8 mouse cellular contexts compared by ENCODE assay signal in genomic region chr6:113891225-113891967, GRCm38 (mm10).
DNase-seq lines count a peak whose midpoint lies in the region; ATAC-seq and TF ChIP-seq lines count a peak whose summit lies in the region.

No protein-coding gene starts in this region.

- H3K27ac ChIP-seq in CH12.LX (ENCODE audit: insufficient read depth, low read depth), result no peak overlapping the region
- H3K27ac ChIP-seq in intestine, embryonic 16.5 days (ENCODE audit: low read length), result no peak overlapping the region
- H3K27ac ChIP-seq in liver, embryonic 16.5 days (ENCODE audit: low read length), result no peak overlapping the region
- H3K27ac ChIP-seq in stomach, embryonic 15.5 days, result no peak overlapping the region

- H3K36me3 ChIP-seq in CH12.LX (replicated peaks in 1 of 2; ENCODE audit: control insufficient read depth in 1 of 2, insufficient read depth in 1 of 2, low read length in 1 of 2), result no peaks in the 10 kb centered on the region
- H3K36me3 ChIP-seq in intestine, embryonic 16.5 days (ENCODE audit: control insufficient read depth, insufficient read depth, low read length), result no peaks in the 10 kb centered on the region
- no peaks in the 10 kb centered on the region for H3K36me3 ChIP-seq in liver, embryonic 16.5 days (ENCODE audit: control insufficient read depth, insufficient read depth)
- H3K36me3 ChIP-seq in stomach, embryonic 15.5 days, result no peaks in the 10 kb centered on the region

- TF ChIP-seq RAD21 in CH12.LX (IDR thresholded peaks at IDR 0.05; ENCODE audit: low read depth, low read length), result no peak

- no peak for TF ChIP-seq EP300 in CH12.LX (IDR thresholded peaks at IDR 0.05; ENCODE audit: low read length)

- peak overlapping the region; percentile 67 for H3K4me2 ChIP-seq in CH12.LX (ENCODE audit: insufficient read depth, low read depth, poor library complexity, severe bottlenecking)
- peak overlapping the region; percentile 60 for H3K4me2 ChIP-seq in intestine, embryonic 16.5 days (ENCODE audit: low read depth, low read length)
- H3K4me2 ChIP-seq in liver, embryonic 16.5 days (ENCODE audit: low read depth, low read length), result peak overlapping the region; percentile 34
- peak overlapping the region; percentile 66 for H3K4me2 ChIP-seq in stomach, embryonic 15.5 days

- dilution Hi-C loops in CH12.LX (cut with MboI; ENCODE audit: extremely low pct_ligation_motif_present, extremely low pct_unique_long_range_greater_than_20kb, low sequenced_read_pairs), result no loop called here

- no peak for TF ChIP-seq POLR2A in CH12.LX (IDR thresholded peaks at IDR 0.05; ENCODE audit: low read depth, low read length)

- no peaks in the 10 kb centered on the region for H3K9me3 ChIP-seq in CH12.LX (replicated peaks; ENCODE audit: low read length)
- H3K9me3 ChIP-seq in intestine, embryonic 16.5 days (ENCODE audit: control insufficient read depth, low read length), result no peaks in the 10 kb centered on the region
- H3K9me3 ChIP-seq in liver, embryonic 16.5 days (replicated peaks; ENCODE audit: control insufficient read depth, low read length), result no peaks in the 10 kb centered on the region
- no peaks in the 10 kb centered on the region for H3K9me3 ChIP-seq in stomach, embryonic 15.5 days

- no peaks in the 10 kb centered on the region for H3K79me2 ChIP-seq in CH12.LX (replicated peaks; ENCODE audit: control insufficient read depth, extremely low read depth, insufficient read depth, poor library complexity, severe bottlenecking)

- 2% methylated on average over 43 of the region's 49 CpGs for WGBS in intestine, embryonic 16.5 days
- WGBS in liver, embryonic 16.5 days (ENCODE audit: insufficient replicate concordance), result 2% methylated on average over 45 of the region's 49 CpGs
- 1% methylated on average over 45 of the region's 49 CpGs for WGBS in stomach, embryonic 15.5 days

- peak; percentile 73 for ATAC-seq in intestine, embryonic 16.5 days
- peak; percentile 52 for ATAC-seq in liver, embryonic 16.5 days (ENCODE audit: low read depth)
- peak; percentile 29; the same call in 1 of the 2 replicates for ATAC-seq in stomach, embryonic 15.5 days (ENCODE audit: insufficient read depth, low FRiP score, low read depth)

- no peak overlapping the region for H3K4me3 ChIP-seq in CH12.LX (replicated peaks in 1 of 3; ENCODE audit: low read depth in 2 of 3, low read length in 2 of 3, poor library complexity in 1 of 3)
- peak overlapping the region; percentile 37 for H3K4me3 ChIP-seq in intestine, embryonic 16.5 days (ENCODE audit: low read length)
- peak overlapping the region; percentile 45 for H3K4me3 ChIP-seq in liver, embryonic 16.5 days (ENCODE audit: low read depth, low read length)
- peak overlapping the region; percentile 36 for H3K4me3 ChIP-seq in stomach, embryonic 15.5 days (replicated peaks)

- in situ Hi-C loops in CH12.LX (cut with MboI; ENCODE audit: low pct_ligation_motif_present, low pct_unique_long_range_greater_than_20kb, low sequenced_read_pairs), result no loop called here

- H3K9ac ChIP-seq in CH12.LX (ENCODE audit: insufficient read depth, low read depth), result no peak overlapping the region
- 0 out of 2 replicates have a peak overlapping the region, but pooled peaks have one; percentile 25 for H3K9ac ChIP-seq in intestine, embryonic 16.5 days (ENCODE audit: low read depth, low read length)
- no peak overlapping the region; the same call in 1 of the 2 replicates for H3K9ac ChIP-seq in liver, embryonic 16.5 days (ENCODE audit: low read depth, low read length)
- H3K9ac ChIP-seq in stomach, embryonic 15.5 days, result no peak overlapping the region

- H3K27me3 ChIP-seq in CH12.LX (replicated peaks), result peaks cover 98% of the 10 kb centered on the region
- peaks cover 31% of the 10 kb centered on the region for H3K27me3 ChIP-seq in intestine, embryonic 16.5 days (replicated peaks; ENCODE audit: control insufficient read depth, insufficient read depth, low read length)
- H3K27me3 ChIP-seq in liver, embryonic 16.5 days (ENCODE audit: control insufficient read depth, insufficient read depth, low read depth, low read length), result peaks cover 16% of the 10 kb centered on the region
- peaks cover 52% of the 10 kb centered on the region for H3K27me3 ChIP-seq in stomach, embryonic 15.5 days (replicated peaks)

- no peak for TF ChIP-seq CTCF in CH12.LX (conservative IDR thresholded peaks at IDR 0.05 in 1 of 2, IDR thresholded peaks at IDR 0.05 in 1 of 2; ENCODE audit: low read depth in 2 of 2, low read length in 2 of 2)

- peaks cover 0 to 3% of the 10 kb centered on the region in 2 experiments; a peak in 1 of 4 replicates for H3K4me1 ChIP-seq in CH12.LX (ENCODE audit: control insufficient read depth in 1 of 2, insufficient read depth in 2 of 2)
- H3K4me1 ChIP-seq in intestine, embryonic 16.5 days (ENCODE audit: control insufficient read depth, insufficient read depth, low read length), result no peaks in the 10 kb centered on the region
- H3K4me1 ChIP-seq in liver, embryonic 16.5 days (ENCODE audit: control insufficient read depth, low read depth, low read length), result no peaks in the 10 kb centered on the region; the same call in 1 of the 2 replicates
- H3K4me1 ChIP-seq in stomach, embryonic 15.5 days, result no peaks in the 10 kb centered on the region

- peak; percentile 14 to 33 for DNase-seq in adrenal gland, adult (ENCODE audit: inconsistent age in 2 of 2, low spot score in 1 of 2)
- no peak for DNase-seq in adrenal gland, adult 18-20 months (ENCODE audit: low spot score in 2 of 2)
- peak; percentile 8 for DNase-seq in CH12.LX (ENCODE audit: extremely low read depth)
- DNase-seq in embryo, embryonic 11 days, result peak; percentile 67
- DNase-seq in spleen, adult 18-20 months, result no peak

TF ChIP-seq in CH12.LX, 34 proteins besides CTCF, POLR2A, EP300 and RAD21:
- TF ChIP-seq BHLHE40 (IDR thresholded peaks at IDR 0.05; ENCODE audit: low read depth, low read length) (peak; percentile 47), CHD1 (IDR thresholded peaks at IDR 0.05; ENCODE audit: low read depth, low read length) (no peak)

Comparison
In these comparisons a context has a peak if more than half of its experiments do, and no peak if none do; other contexts are left out.
1. DNase-seq: peak in adrenal gland, adult (2 of 2), CH12.LX (single experiment) and embryo, embryonic 11 days (single experiment); none in adrenal gland, adult 18-20 months (0 of 2) and spleen, adult 18-20 months (0 of 2).
2. H3K4me3 ChIP-seq: peak in intestine, embryonic 16.5 days (single experiment), liver, embryonic 16.5 days (single experiment) and stomach, embryonic 15.5 days (single experiment); none in CH12.LX (0 of 3).
3. Peak in every context shown above with its lines, with median percentiles within 50 percentile points of each other: H3K4me2 ChIP-seq and ATAC-seq.